Mouse (Mus musculus) liver, postnatal 0 days (tissue): ENCODE measurements around the gene Gm7971. TPM values are rescaled to one million over a fixed set of nuclear protein-coding genes. Genes with fewer than 3 reads are reported as not detected.
"Not testable (repeated sequence)": the region's sequence is repeated elsewhere in the genome, so short reads cannot be mapped to it uniquely, and the experiment has no call there.

Experiments used
- ATAC-seq: fragments of 200-750 bp; cut with Nextera tagmentation; 2 replicates; pipeline ENCODE4 v1.8.0; 2017; ENCODE audit warnings: mild to moderate bottlenecking, moderate library complexity
- DNase-seq: peaks from one replicate; pipeline ENCODE4 v3.0.0-alpha.2; 2016
- H3K27ac ChIP-seq: fragments of 300-500 bp; sonication (generic); 2 replicates; pipeline ENCODE4 v1.5.1; 2014; ENCODE audit warnings: antibody characterized with exemption, moderate library complexity, mild to moderate bottlenecking, low read depth
- H3K27me3 ChIP-seq: fragments of 300-500 bp; sonication (generic); 2 replicates; pipeline ENCODE4 v1.6.1; 2014; ENCODE audit warnings: low read length, control low read depth, mixed read lengths; ENCODE audit not compliant: insufficient read depth
- H3K36me3 ChIP-seq: fragments of 300-500 bp; sonication (generic); replicated peaks from 2 replicates; pipeline ENCODE4 v1.6.1; 2014; ENCODE audit warnings: mild to moderate bottlenecking, control low read depth, low read length, moderate library complexity, mixed read lengths; ENCODE audit not compliant: insufficient read depth
- H3K4me1 ChIP-seq: fragments of 300-500 bp; sonication (generic); 2 replicates; pipeline ENCODE4 v1.6.1; 2014; ENCODE audit warnings: antibody characterized with exemption, mild to moderate bottlenecking, control low read depth; ENCODE audit not compliant: insufficient read depth
- H3K4me2 ChIP-seq: fragments of 300-500 bp; sonication (generic); 2 replicates; pipeline ENCODE4 v1.6.1; 2014; ENCODE audit warnings: low read depth, mild to moderate bottlenecking, low read length, moderate library complexity, mixed read lengths
- H3K4me3 ChIP-seq: fragments of 300-500 bp; sonication (generic); 2 replicates; pipeline ENCODE4 v1.5.1; 2014; ENCODE audit warnings: low read depth, low read length
- H3K9ac ChIP-seq: fragments of 300-500 bp; sonication (generic); replicated peaks from 2 replicates; pipeline ENCODE4 v1.6.1; 2014; ENCODE audit warnings: mild to moderate bottlenecking, moderate library complexity
- H3K9me3 ChIP-seq: fragments of 300-500 bp; sonication (generic); 2 replicates; pipeline ENCODE4 v1.6.1; 2016; ENCODE audit warnings: mild to moderate bottlenecking, control low read depth, low read length, mixed read lengths
- WGBS: fragments of 180-500 bp; shearing (Covaris S2); extraction: QIAGEN DNeasy Blood & Tissue Kit; methylation state at CpG from one replicate; pipeline ENCODE4 v1.1.7; 2014; ENCODE audit not compliant: insufficient replicate concordance; 5-methylcytosine and 5-hydroxymethylcytosine counted together
- polyA plus RNA-seq: library from polyadenylated mRNA; unstranded; fragments of >200 nt; fragmentation: Nextera tagmentation; extraction: Ambion mirVana; gene quantifications from 2 replicates; pipeline ENCODE4 v1.2.1, GENCODE M21; 2015

Gene Gm7971
- polyA plus RNA-seq: not detected in 2 replicates

DNA sequence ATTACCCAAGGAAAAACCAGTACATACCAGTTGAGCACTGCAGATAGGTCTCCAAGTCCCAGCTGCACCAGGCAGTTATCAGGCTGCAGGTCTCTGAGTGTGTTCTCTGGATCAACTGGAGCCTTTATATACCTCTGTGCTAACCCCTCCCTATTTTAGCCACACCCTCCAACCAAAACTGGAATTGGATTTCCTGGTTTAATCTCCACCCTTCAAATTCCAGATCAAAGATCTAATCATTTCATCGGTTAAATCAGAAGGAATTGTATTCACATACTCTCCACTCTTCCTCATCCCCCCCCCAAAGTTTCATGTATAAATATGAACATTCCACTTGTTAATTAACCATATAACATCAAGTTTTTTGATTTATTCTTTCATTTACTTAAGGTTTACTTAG, at the start of gene Gm7971:
Gene Gm7971, minus strand, starts transcription at position 101 of the 400 bp plus-strand sequence.
- H3K27me3 ChIP-seq: not testable (repeated sequence)
- WGBS: no CpG with 5 or more reads among the region's 1 CpGs

More for the DNA sequence above, at the start of gene Gm7971:
- DNase-seq, H3K36me3 ChIP-seq, H3K27ac ChIP-seq, H3K9me3 ChIP-seq, H3K4me1 ChIP-seq, H3K9ac ChIP-seq, ATAC-seq, H3K4me3 ChIP-seq, H3K4me2 ChIP-seq: not testable (repeated sequence)

Other genes starting within 250 kb of the Gm7971 start
- gene D5Ertd577e, start 138.1 kb downstream of the Gm7971 start, polyA plus RNA-seq: not detected in 2 replicates
- not detected in 2 replicates for gene Gm3286, start 84.1 kb downstream of the Gm7971 start, polyA plus RNA-seq
- gene Gm7978, start 141.3 kb upstream of the Gm7971 start, polyA plus RNA-seq: not detected in 2 replicates
- not detected in 2 replicates for gene Gm7982, start 147.1 kb upstream of the Gm7971 start, polyA plus RNA-seq
- gene E330014E10Rik, start 181.1 kb upstream of the Gm7971 start, polyA plus RNA-seq: not detected in 2 replicates